Mouse (Mus musculus) macrophage (primary cell): ENCODE measurements around the gene Wfdc9. TPM values are rescaled to one million over a fixed set of nuclear protein-coding genes. Genes with fewer than 3 reads are reported as not detected.
"Not testable (repeated sequence)": the region's sequence is repeated elsewhere in the genome, so short reads cannot be mapped to it uniquely, and the experiment has no call there.

Experiments
- H3K27ac ChIP-seq: fragments of 350-480 bp; formaldehyde crosslinking; 2 replicates; pipeline ENCODE4 v1.9.0; 2021
- H3K36me3 ChIP-seq: fragments of 350-480 bp; formaldehyde crosslinking; 2 replicates; pipeline ENCODE4 v1.9.0; 2021; ENCODE audit errors: inconsistent target
- H3K4me3 ChIP-seq: fragments of 350-480 bp; formaldehyde crosslinking; 2 replicates; pipeline ENCODE4 v1.9.0; 2021; ENCODE audit errors: inconsistent target
- H3K79me2 ChIP-seq: fragments of 350-480 bp; formaldehyde crosslinking; 2 replicates; pipeline ENCODE4 v1.9.0; 2021; ENCODE audit errors: inconsistent target
- WGBS: methylation state at CpG from one replicate; pipeline ENCODE4 v1.1.7; 2026; ENCODE audit warnings: inconsistent platforms; ENCODE audit not compliant: missing documents; 5-methylcytosine and 5-hydroxymethylcytosine counted together
- polyA plus RNA-seq: library from polyadenylated mRNA; stranded (reverse); fragments of 250-400 nt; gene quantifications from 3 replicates; pipeline ENCODE4 v1.2.4, GENCODE M21; 2018; ENCODE audit warnings: inconsistent platforms

Wfdc9 gene
- polyA plus RNA-seq, 1 experiment from 2014 or later: not detected

DNA sequence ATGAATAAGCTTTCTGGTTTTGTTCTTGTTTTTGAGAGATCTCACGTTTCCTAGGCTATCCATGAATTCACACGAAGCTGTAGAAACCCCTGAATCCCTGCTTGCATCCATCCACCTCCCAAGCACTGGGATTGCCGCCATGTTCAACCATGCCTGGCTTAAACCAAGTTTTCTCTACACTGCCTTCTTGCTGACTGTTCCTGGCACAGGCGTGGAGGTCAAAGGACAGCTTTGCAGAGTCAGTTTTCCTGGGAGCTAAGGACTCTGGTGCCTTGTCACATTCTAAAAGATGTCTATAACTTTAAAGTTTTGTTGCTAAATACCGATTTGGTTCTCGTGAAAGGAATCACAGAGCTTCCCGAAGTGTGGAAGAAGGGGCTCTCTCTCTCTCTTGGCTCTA lies 8.5 kb upstream of the Wfdc9 start:
- H3K27ac ChIP-seq: no peak overlapping the region
- 90% methylated on average over 7 of the region's 7 CpGs for WGBS
- H3K79me2 ChIP-seq: no peaks in the 10 kb centered on the region
- no peaks in the 10 kb centered on the region for H3K36me3 ChIP-seq
- no peak overlapping the region for H3K4me3 ChIP-seq

DNA sequence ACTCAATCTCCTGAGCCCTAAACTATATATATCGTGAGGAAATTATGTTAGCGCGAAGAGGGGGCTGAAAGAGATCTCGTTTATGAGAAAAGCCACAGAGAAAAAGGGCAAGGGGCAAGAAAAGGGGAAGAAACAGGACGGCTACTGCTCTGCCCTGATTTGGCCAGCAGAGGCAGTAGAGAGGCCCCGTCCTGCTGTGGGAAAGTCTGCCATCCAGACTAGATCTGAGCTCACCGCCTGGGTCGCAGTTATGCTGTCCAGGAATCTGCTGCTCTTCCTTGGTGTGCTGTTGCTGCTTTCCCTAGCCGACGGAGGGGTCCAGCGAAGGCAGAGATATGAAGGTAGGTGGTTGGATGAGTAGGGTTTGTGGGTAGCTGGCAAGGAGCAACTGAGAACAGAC lies 525 bp downstream of the Wfdc9 start, which contains the start of gene Wfdc10:
TSS of gene Wfdc10 (plus strand) at position 189 of the 400 bp plus-strand sequence.
- Histone ChIP-seq H3K36me3 (no peaks in the 10 kb centered on the region), H3K79me2 (no peaks in the 10 kb centered on the region), H3K27ac (no peak within 1 kb of the TSS), H3K4me3 (no peak within 1 kb of the TSS)
- 9% methylated on average over 11 of the region's 11 CpGs for WGBS

DNA sequence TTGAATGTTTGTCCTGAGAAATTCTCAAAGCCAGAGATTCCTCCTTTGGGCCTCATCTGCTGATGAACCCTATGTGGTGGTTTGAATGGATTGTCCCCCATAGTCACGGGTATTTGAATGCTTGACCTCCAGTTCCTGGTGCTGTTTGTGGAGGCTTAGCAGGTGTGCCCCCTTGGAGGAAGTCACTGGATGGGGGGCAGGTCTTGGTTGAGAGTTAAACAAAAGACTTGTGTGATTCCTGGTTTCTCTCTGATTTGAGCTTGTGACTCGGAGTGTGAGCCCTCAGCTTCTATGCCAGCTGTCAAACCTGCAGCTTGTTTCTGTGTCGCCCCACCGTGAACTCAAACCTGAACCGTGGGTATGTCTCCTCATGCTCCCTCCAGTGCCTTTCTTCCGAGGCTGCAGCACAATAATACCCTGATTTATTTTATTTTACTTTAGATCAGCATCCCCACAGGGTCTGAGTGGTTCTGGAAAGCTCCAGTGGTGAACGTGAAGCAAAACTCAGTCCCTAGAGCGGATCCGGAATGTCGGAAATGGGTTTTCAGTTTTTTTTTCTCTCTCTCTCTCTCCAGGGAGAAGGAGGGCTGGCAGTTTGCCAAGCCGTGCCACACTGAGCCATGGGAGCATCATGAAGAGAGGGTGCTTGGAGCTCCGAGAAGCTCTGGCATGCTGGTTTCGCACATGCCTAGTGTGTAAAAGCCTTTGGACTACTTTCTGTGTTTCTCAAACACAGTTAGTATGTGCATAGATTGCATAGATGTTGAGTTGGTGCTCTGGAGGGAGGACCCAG lies 14.3 kb downstream of the Wfdc9 start:
- WGBS: 92% methylated on average over 13 of the region's 13 CpGs
- Histone ChIP-seq H3K79me2 (no peaks in the 10 kb centered on the region), H3K27ac (no peak overlapping the region), H3K36me3 (no peaks in the 10 kb centered on the region), H3K4me3 (no peak overlapping the region)

DNA sequence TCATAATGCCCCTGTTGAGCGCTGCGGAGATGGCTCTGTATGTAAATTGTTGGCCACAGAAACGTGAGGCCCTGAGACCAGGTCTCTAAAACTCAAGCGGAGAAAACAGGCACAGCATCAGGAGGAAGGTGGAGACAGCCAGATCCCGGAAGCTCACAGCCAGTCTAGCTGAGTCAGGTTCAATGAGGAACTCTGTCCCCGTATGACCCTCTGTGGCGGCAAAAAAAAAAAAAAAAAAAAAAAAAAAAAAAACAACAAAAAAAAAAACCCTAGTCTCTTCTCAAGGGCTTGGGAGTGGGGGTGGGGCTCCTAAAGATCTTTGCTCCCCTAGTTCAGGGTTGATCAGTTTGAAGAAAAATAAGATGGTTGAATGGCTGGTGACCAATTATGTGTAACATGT lies 15.3 kb downstream of the Wfdc9 start:
- Histone ChIP-seq H3K4me3 (no peak overlapping the region), H3K36me3 (no peaks in the 10 kb centered on the region), H3K79me2 (no peaks in the 10 kb centered on the region), H3K27ac (peak overlapping the region; percentile 28; the same call in 1 of the 2 replicates)
- 5% methylated on average over 6 of the region's 7 CpGs for WGBS

GRCm38 (mm10) chr2:164638696-164639095 lies 17.7 kb downstream of the Wfdc9 start, which contains the start of gene Wfdc16:
Gene Wfdc16 (minus strand): TSS chr2:164638796.
- Histone ChIP-seq H3K27ac (no peak within 1 kb of the TSS), H3K4me3 (no peak within 1 kb of the TSS)

GRCm38 (mm10) chr2:164635266-164635665 lies 21.1 kb downstream of the Wfdc9 start:
- Histone ChIP-seq H3K27ac (no peak overlapping the region), H3K36me3 (no peaks in the 10 kb centered on the region), H3K4me3 (no peak overlapping the region), H3K79me2 (no peaks in the 10 kb centered on the region)
- 94% methylated on average over 9 of the region's 9 CpGs for WGBS

More at GRCm38 (mm10) chr2:164638696-164639095, 17.7 kb downstream of the Wfdc9 start, which contains the start of gene Wfdc16:
- 95% methylated on average over 3 of the region's 3 CpGs for WGBS
- Histone ChIP-seq H3K36me3 (no peaks in the 10 kb centered on the region), H3K79me2 (no peaks in the 10 kb centered on the region)

- Histone ChIP-seq H3K27ac (no peak overlapping the region), H3K36me3 (no peaks in the 10 kb centered on the region), H3K79me2 (no peaks in the 10 kb centered on the region), H3K4me3 (no peak overlapping the region)
- WGBS: 70% methylated on average over 4 of the region's 4 CpGs
Measured at GRCm38 (mm10) chr2:164621775-164622174, 34.6 kb downstream of the Wfdc9 start.

DNA sequence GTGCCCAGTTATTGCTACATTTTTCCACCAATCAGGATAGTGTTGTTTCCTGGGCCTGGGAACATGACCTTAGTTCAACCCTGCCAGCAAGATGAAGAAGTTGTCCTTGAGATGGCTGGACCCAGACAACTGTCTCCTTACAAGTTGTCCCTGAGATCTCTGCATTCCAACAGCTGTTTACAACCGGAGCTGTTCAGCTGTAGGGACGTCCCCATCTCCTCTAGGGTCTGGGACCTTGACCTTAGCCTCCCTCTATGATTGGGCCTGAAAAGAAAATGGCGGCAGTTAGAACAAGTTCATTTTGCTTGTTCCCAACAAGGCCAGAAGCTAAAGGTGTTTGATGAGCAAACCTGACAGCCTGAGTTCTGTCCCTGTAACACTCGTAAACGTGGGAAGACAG lies 37.3 kb downstream of the Wfdc9 start:
- H3K79me2 ChIP-seq: no peaks in the 10 kb centered on the region
- no peak overlapping the region for H3K4me3 ChIP-seq
- no peak overlapping the region for H3K27ac ChIP-seq
- no peaks in the 10 kb centered on the region for H3K36me3 ChIP-seq
- 89% methylated on average over 5 of the region's 5 CpGs for WGBS

DNA sequence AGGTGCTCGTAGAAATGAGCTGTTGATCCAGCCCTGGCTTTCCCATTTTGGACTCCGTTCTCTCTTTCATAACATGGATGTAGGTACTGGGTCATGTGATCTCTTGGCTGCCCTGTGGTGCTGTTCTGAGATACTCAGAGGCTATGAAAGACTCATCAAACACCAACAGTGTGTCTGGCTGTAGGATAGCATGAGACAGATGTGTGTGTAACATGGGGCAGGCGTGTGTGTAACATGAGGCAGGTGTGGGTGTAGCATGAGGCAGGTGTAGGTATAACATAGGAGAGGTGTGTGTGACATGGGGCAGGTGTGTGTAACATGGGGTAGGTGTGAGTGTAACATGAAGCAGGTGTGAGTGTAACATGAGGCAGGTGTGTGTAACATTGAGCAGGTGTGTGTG lies 41.0 kb downstream of the Wfdc9 start:
- H3K4me3 ChIP-seq: no peak overlapping the region
- no peaks in the 10 kb centered on the region for H3K36me3 ChIP-seq
- 96% methylated on average over 3 of the region's 3 CpGs for WGBS
- no peaks in the 10 kb centered on the region for H3K79me2 ChIP-seq
- H3K27ac ChIP-seq: no peak overlapping the region

DNA sequence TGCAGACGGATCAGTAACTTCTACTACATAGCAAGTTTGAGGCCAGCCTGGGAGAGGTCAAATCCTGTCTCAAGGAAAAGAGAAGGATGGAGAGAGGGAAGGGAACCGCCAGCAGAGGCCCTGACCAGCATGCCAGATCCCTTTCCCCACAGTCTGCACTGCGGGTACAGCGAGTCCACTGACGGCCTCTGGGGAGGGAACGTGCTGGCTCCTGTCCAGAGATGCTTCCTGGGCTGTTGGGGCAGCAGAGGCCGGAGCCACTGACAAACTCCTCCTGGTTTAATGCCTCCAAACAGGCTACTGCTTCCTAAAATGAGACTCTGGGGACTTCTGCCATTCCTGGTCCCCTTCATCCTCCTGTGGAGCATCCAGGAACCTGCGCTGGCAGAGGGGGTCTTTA lies 42.9 kb downstream of the Wfdc9 start, which contains the start of the genes Wfdc6b and Wfdc8:
TSS of gene Wfdc6b (plus strand) at position 52 of the 400 bp plus-strand sequence.
TSS of gene Wfdc8 (minus strand) at position 156 of the 400 bp plus-strand sequence.
- not testable (repeated sequence) for H3K4me3 ChIP-seq, H3K27ac ChIP-seq, H3K79me2 ChIP-seq, H3K36me3 ChIP-seq
- WGBS: 73% methylated on average over 6 of the region's 8 CpGs

GRCm38 (mm10) chr2:164608781-164609180 lies 47.6 kb downstream of the Wfdc9 start:
- WGBS: 71% methylated on average over 6 of the region's 6 CpGs
- Histone ChIP-seq H3K27ac (no peak overlapping the region), H3K79me2 (no peaks in the 10 kb centered on the region)

GRCm38 (mm10) chr2:164604411-164604810 lies 52.0 kb downstream of the Wfdc9 start:
- no peak overlapping the region for H3K27ac ChIP-seq
- no peaks in the 10 kb centered on the region for H3K36me3 ChIP-seq
- whole genome bisulfite sequencing: 93% methylated on average over 8 of the region's 8 CpGs
- H3K79me2 ChIP-seq: no peaks in the 10 kb centered on the region
- H3K4me3 ChIP-seq: no peak overlapping the region

More at GRCm38 (mm10) chr2:164608781-164609180, 47.6 kb downstream of the Wfdc9 start:
- H3K4me3 ChIP-seq: no peak overlapping the region
- no peaks in the 10 kb centered on the region for H3K36me3 ChIP-seq

GRCm38 (mm10) chr2:164603482-164603881 lies 52.9 kb downstream of the Wfdc9 start:
- H3K27ac ChIP-seq: no peak overlapping the region
- H3K4me3 ChIP-seq: no peak overlapping the region
- no peaks in the 10 kb centered on the region for H3K79me2 ChIP-seq
- WGBS: 93% methylated on average over 3 of the region's 3 CpGs
- H3K36me3 ChIP-seq: no peaks in the 10 kb centered on the region

DNA sequence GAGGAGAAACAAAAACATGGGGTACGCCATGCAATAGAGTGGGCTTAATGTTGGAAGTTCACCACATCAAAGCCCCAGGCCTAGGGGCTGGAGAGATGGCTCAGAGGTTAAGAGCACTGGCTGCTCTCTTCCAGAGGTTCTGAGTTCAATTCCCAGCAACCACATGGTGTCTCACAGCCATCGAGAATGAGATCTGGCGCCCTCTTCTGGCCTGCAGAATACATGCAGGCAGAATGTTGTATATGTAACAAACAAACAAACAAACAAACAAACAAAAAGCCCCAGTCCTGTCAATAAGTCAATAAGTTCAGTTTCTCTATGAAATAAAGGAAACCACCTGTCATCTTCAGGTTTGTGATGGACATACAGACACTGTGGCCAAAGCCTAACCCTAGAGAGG lies 56.2 kb downstream of the Wfdc9 start:
- no peaks in the 10 kb centered on the region for H3K79me2 ChIP-seq
- no peaks in the 10 kb centered on the region for H3K36me3 ChIP-seq
- H3K4me3 ChIP-seq: no peak overlapping the region
- 77% methylated on average over 3 of the region's 3 CpGs for WGBS
- no peak overlapping the region for H3K27ac ChIP-seq
